Mouse (Mus musculus) ES-Bruce4 (cell line): ENCODE results near the gene Krt33b. TPM values are rescaled to one million over a fixed set of nuclear protein-coding genes. Genes with fewer than 3 reads are reported as not detected.

Experiments
- H3K27ac ChIP-seq: 2 replicates; pipeline ENCODE4 v1.5.1; 2012; ENCODE audit warnings: low read length, inconsistent platforms; ENCODE audit not compliant: insufficient read depth
- H3K27me3 ChIP-seq: 2 replicates; pipeline ENCODE4 v1.6.1; 2012; ENCODE audit warnings: mild to moderate bottlenecking, low read length, inconsistent platforms; ENCODE audit not compliant: control insufficient read depth, poor library complexity, insufficient read depth, severe bottlenecking
- H3K36me3 ChIP-seq: 2 replicates; pipeline ENCODE4 v1.6.1; 2012; ENCODE audit warnings: inconsistent platforms, mild to moderate bottlenecking, low read length, moderate library complexity; ENCODE audit not compliant: control insufficient read depth, poor library complexity, insufficient read depth, severe bottlenecking
- H3K4me1 ChIP-seq: one replicate; pipeline ENCODE4 v1.8.1; 2011; ENCODE audit warnings: low read length; ENCODE audit not compliant: control insufficient read depth, insufficient read depth
- H3K4me3 ChIP-seq: 2 replicates; pipeline ENCODE4 v1.5.1; 2011; ENCODE audit warnings: low read depth, mild to moderate bottlenecking, low read length
- H3K9ac ChIP-seq: 2 replicates; pipeline ENCODE4 v1.6.1; 2012; ENCODE audit warnings: low read depth, mild to moderate bottlenecking, inconsistent platforms; ENCODE audit not compliant: poor library complexity, severe bottlenecking
- H3K9me3 ChIP-seq: replicated peaks from 2 replicates; pipeline ENCODE4 v1.6.1; 2012; ENCODE audit warnings: mild to moderate bottlenecking, low read length, inconsistent platforms; ENCODE audit not compliant: control insufficient read depth, poor library complexity, insufficient read depth, severe bottlenecking
- CTCF ChIP-seq: IDR thresholded peaks from one replicate; pipeline ENCODE4 v1.8.1; 2011; ENCODE audit warnings: low read depth, low read length
- EP300 ChIP-seq: IDR thresholded peaks from 2 replicates; pipeline ENCODE4 v1.6.1; 2011; ENCODE audit warnings: low read depth, low read length; ENCODE audit not compliant: insufficient read depth
- POLR2A ChIP-seq: IDR thresholded peaks from one replicate; pipeline ENCODE4 v1.8.1; 2011; ENCODE audit warnings: low read length; ENCODE audit not compliant: insufficient read depth
- polyA plus RNA-seq: library from polyadenylated mRNA; stranded (reverse); fragments of >200 nt; gene quantifications from 2 replicates; pipeline ENCODE4 v1.2.4, GENCODE M21; 2011; ENCODE audit warnings: low read depth; ENCODE audit not compliant: missing spikeins, insufficient read depth, insufficient read length

The Krt33b gene
- polyA plus RNA-seq, 1 experiment = not detected

- no peak overlapping the region for H3K4me3 ChIP-seq
- H3K9me3 ChIP-seq = no peaks in the 10 kb centered on the region
- no peak overlapping the region for H3K9ac ChIP-seq
- H3K4me1 ChIP-seq = no peaks in the 10 kb centered on the region
- H3K27ac ChIP-seq = no peak overlapping the region
- H3K36me3 ChIP-seq = no peaks in the 10 kb centered on the region
- no peaks in the 10 kb centered on the region for H3K27me3 ChIP-seq
- TF ChIP-seq EP300 (no peak), CTCF (no peak), POLR2A (no peak)
These were observed 10.2 kb downstream of the Krt33b start for GRCm38 (mm10) chr11:100019466-100019865.

GRCm38 (mm10) chr11:100016112-100016511, 13.6 kb downstream of the Krt33b start, which contains the start of gene Krt33a:
Krt33a (minus strand) TSS chr11:100016212.
- Histone ChIP-seq H3K27ac (no peak within 1 kb of the TSS), H3K4me1 (no peaks in the 10 kb centered on the region), H3K27me3 (no peaks in the 10 kb centered on the region), H3K36me3 (no peaks in the 10 kb centered on the region), H3K9me3 (no peaks in the 10 kb centered on the region), H3K9ac (no peak within 1 kb of the TSS), H3K4me3 (no peak within 1 kb of the TSS)
- TF ChIP-seq CTCF (no peak), EP300 (no peak), POLR2A (no peak)

GRCm38 (mm10) chr11:100013691-100014171, 15.9 kb downstream of the Krt33b start:
- H3K27ac ChIP-seq = no peak overlapping the region
- H3K27me3 ChIP-seq = no peaks in the 10 kb centered on the region
- H3K4me3 ChIP-seq = no peak overlapping the region
- no peak overlapping the region for H3K9ac ChIP-seq
- no peak for TF ChIP-seq POLR2A
- H3K9me3 ChIP-seq = no peaks in the 10 kb centered on the region
- no peaks in the 10 kb centered on the region for H3K36me3 ChIP-seq
- no peaks in the 10 kb centered on the region for H3K4me1 ChIP-seq

- H3K27me3 ChIP-seq = no peaks in the 10 kb centered on the region
- H3K9me3 ChIP-seq = no peaks in the 10 kb centered on the region
- TF ChIP-seq EP300 (no peak), POLR2A (no peak), CTCF (no peak)
- H3K27ac ChIP-seq = no peak overlapping the region
- H3K36me3 ChIP-seq = no peaks in the 10 kb centered on the region
- no peak overlapping the region for H3K4me3 ChIP-seq
- H3K4me1 ChIP-seq = no peaks in the 10 kb centered on the region
- H3K9ac ChIP-seq = no peak overlapping the region
These were observed 19.0 kb downstream of the Krt33b start for GRCm38 (mm10) chr11:100010682-100011081.

GRCm38 (mm10) chr11:100008336-100008735, 21.3 kb downstream of the Krt33b start:
- no peaks in the 10 kb centered on the region for H3K36me3 ChIP-seq
- TF ChIP-seq CTCF = no peak
- TF ChIP-seq POLR2A = no peak
- H3K9me3 ChIP-seq = no peaks in the 10 kb centered on the region
- no peaks in the 10 kb centered on the region for H3K4me1 ChIP-seq
- H3K27me3 ChIP-seq = no peaks in the 10 kb centered on the region
- no peak overlapping the region for H3K9ac ChIP-seq
- no peak overlapping the region for H3K27ac ChIP-seq
- no peak overlapping the region for H3K4me3 ChIP-seq

GRCm38 (mm10) chr11:100006624-100007023, 23.0 kb downstream of the Krt33b start:
- TF ChIP-seq CTCF (peak; percentile 15), EP300 (no peak)
- H3K4me3 ChIP-seq = no peak overlapping the region

More at GRCm38 (mm10) chr11:100006624-100007023, 23.0 kb downstream of the Krt33b start:
- Histone ChIP-seq H3K36me3 (no peaks in the 10 kb centered on the region), H3K4me1 (no peaks in the 10 kb centered on the region), H3K27me3 (no peaks in the 10 kb centered on the region), H3K27ac (no peak overlapping the region), H3K9me3 (no peaks in the 10 kb centered on the region), H3K9ac (no peak overlapping the region)
